In the genomic region with DNA sequence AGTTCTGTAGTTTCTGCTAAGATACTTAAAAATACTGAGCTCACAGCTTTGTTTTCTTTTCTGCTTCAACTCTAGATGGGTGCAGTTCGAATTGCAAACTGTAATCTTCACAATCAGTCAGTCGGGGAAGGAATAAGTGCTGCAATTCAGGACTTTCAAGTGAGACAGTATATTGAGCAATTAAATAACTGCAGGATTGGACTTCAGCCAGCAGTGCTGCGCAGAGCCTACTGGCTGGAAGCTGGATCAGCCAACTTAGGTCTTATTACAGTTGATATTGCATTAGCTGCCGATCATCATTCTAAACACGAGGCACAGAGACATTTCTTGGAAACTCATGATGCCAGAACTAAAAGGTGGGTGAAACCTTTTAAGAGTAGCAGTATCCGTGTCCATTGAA, we compare ENCODE assay signal across 12 mouse cellular contexts.
DNase-seq lines count a peak whose midpoint lies in the region; ATAC-seq lines count a peak whose summit lies in the region.
"Had no signal": no experiment of that assay in that cellular context is flagged by ENCODE, and none has a peak within 500 bp of the region (broad histone marks: within the 10 kb centered on the region; RNA-seq: fewer than 3 reads in every experiment).

No protein-coding gene starts in this region.

- H3K4me2 ChIP-seq in kidney, embryonic 14.5 days (replicated peaks; ENCODE audit: low read depth, low read length): no peak overlapping the region
- no peak overlapping the region for H3K4me2 ChIP-seq in lung, embryonic 15.5 days
- H3K4me2 ChIP-seq: hindbrain, embryonic 12.5 days; liver, embryonic 15.5 days; neural tube, embryonic 13.5 days had no signal

- H3K36me3 ChIP-seq in kidney, embryonic 14.5 days (ENCODE audit: control insufficient read depth, insufficient read depth, low read length): peaks cover 4% of the 10 kb centered on the region; the same call in 1 of the 2 replicates
- peaks cover 10% of the 10 kb centered on the region for H3K36me3 ChIP-seq in lung, embryonic 15.5 days
- peaks cover 5% of the 10 kb centered on the region; the same call in 1 of the 2 replicates for H3K36me3 ChIP-seq in midbrain, embryonic 10.5 days

- 67% methylated on average over 6 of the region's 6 CpGs for WGBS in kidney, embryonic 14.5 days
- WGBS in lung, embryonic 15.5 days: 37% methylated on average over 6 of the region's 6 CpGs
- WGBS in midbrain, embryonic 10.5 days: 89% methylated on average over 6 of the region's 6 CpGs

- H3K4me3 ChIP-seq in kidney, embryonic 14.5 days (ENCODE audit: low read length): no peak overlapping the region
- no peak overlapping the region for H3K4me3 ChIP-seq in lung, embryonic 15.5 days
- no peak overlapping the region for H3K4me3 ChIP-seq in midbrain, embryonic 10.5 days
- H3K4me3 ChIP-seq: hindbrain, embryonic 12.5 days; liver, embryonic 15.5 days; neural tube, embryonic 13.5 days had no signal

- H3K27ac ChIP-seq in kidney, embryonic 14.5 days (ENCODE audit: low read depth, low read length): no peak overlapping the region
- H3K27ac ChIP-seq in lung, embryonic 15.5 days: no peak overlapping the region
- H3K27ac ChIP-seq in midbrain, embryonic 10.5 days (replicated peaks): no peak overlapping the region
- H3K27ac ChIP-seq: hindbrain, embryonic 12.5 days; liver, embryonic 15.5 days; neural tube, embryonic 13.5 days had no signal

- no peak for ATAC-seq in kidney, embryonic 14.5 days (ENCODE audit: low FRiP score, low TSS enrichment)
- ATAC-seq in lung, embryonic 15.5 days (ENCODE audit: borderline replicate concordance, extremely low read depth, low FRiP score, low TSS enrichment): peak; percentile 59; the same call in 1 of the 2 replicates
- ATAC-seq: Patski had no signal

- peak; percentile 8 for DNase-seq in adrenal gland, adult 8-10 months
- DNase-seq in adrenal gland, adult 18-20 months (ENCODE audit: low spot score in 2 of 2): no peak
- peak; percentile 8 for DNase-seq in kidney, postnatal 14 days
- DNase-seq in adrenal gland, postnatal 25 days: peak; percentile 16
- DNase-seq in midbrain, embryonic 10.5 days (ENCODE audit: low spot score): no peak
- DNase-seq in cerebellum, postnatal 36 days: no peak

- no peaks in the 10 kb centered on the region for H3K27me3 ChIP-seq in kidney, embryonic 14.5 days (ENCODE audit: control insufficient read depth, insufficient read depth, low read length)
- no peaks in the 10 kb centered on the region for H3K27me3 ChIP-seq in lung, embryonic 15.5 days
- H3K27me3 ChIP-seq in midbrain, embryonic 10.5 days (ENCODE audit: low read depth, poor library complexity, severe bottlenecking): no peaks in the 10 kb centered on the region
- H3K27me3 ChIP-seq: hindbrain, embryonic 12.5 days; liver, embryonic 15.5 days; neural tube, embryonic 13.5 days; Patski had no signal

- H3K9ac ChIP-seq in kidney, embryonic 14.5 days (ENCODE audit: low read depth, low read length): no peak overlapping the region
- H3K9ac ChIP-seq in lung, embryonic 15.5 days: no peak overlapping the region
- H3K9ac ChIP-seq: hindbrain, embryonic 12.5 days; liver, embryonic 15.5 days; neural tube, embryonic 13.5 days had no signal

- H3K4me1 ChIP-seq in kidney, embryonic 14.5 days (ENCODE audit: control insufficient read depth, insufficient read depth, low read length): no peaks in the 10 kb centered on the region
- 0 out of 2 replicates have a peak, but pooled peaks cover 3% of the 10 kb centered on the region for H3K4me1 ChIP-seq in lung, embryonic 15.5 days
- peaks cover 3% of the 10 kb centered on the region; the same call in 1 of the 2 replicates for H3K4me1 ChIP-seq in midbrain, embryonic 10.5 days
- H3K4me1 ChIP-seq: hindbrain, embryonic 12.5 days; liver, embryonic 15.5 days; neural tube, embryonic 13.5 days had no signal

- H3K9me3 ChIP-seq in kidney, embryonic 14.5 days (ENCODE audit: control insufficient read depth, low read length): no peaks in the 10 kb centered on the region
- H3K9me3 ChIP-seq in lung, embryonic 15.5 days: no peaks in the 10 kb centered on the region
- H3K9me3 ChIP-seq in midbrain, embryonic 10.5 days (replicated peaks): no peaks in the 10 kb centered on the region
- H3K9me3 ChIP-seq: hindbrain, embryonic 12.5 days; liver, embryonic 15.5 days; neural tube, embryonic 13.5 days had no signal

Comparison
In these comparisons a context has a peak if more than half of its experiments do, and no peak if none do; other contexts are left out.
1. DNase-seq: peak in adrenal gland, adult 8-10 months (single experiment), kidney, postnatal 14 days (single experiment) and adrenal gland, postnatal 25 days (single experiment); none in adrenal gland, adult 18-20 months (0 of 2), midbrain, embryonic 10.5 days (single experiment) and cerebellum, postnatal 36 days (0 of 2).